Mouse (Mus musculus) liver, postnatal 0 days (tissue): ENCODE measurements around the gene Gm10490.

ENCODE experiments used
- CTCF ChIP-seq: sonication (generic); IDR thresholded peaks from 2 replicates; pipeline ENCODE4 v1.5.1; 2016; ENCODE audit warnings: antibody characterized with exemption, low read depth
- EP300 ChIP-seq: IDR thresholded peaks from 2 replicates; pipeline ENCODE4 v1.6.1; 2016; ENCODE audit warnings: antibody characterized with exemption, low read depth, mild to moderate bottlenecking

- no peak for TF ChIP-seq CTCF
- TF ChIP-seq EP300 = no peak
Measured at GRCm38 (mm10) chrX:7926266-7926665, 16.9 kb downstream of the Gm10490 start.
